Mouse (Mus musculus) bone marrow macrophage, adult 2 months (primary cell): ENCODE results near the gene Enpp6.

Experiments
- CTCF ChIP-seq: IDR thresholded peaks from 2 replicates; pipeline ENCODE4 v1.5.1; 2012; ENCODE audit warnings: low read depth, mild to moderate bottlenecking, low read length, moderate library complexity
- POLR2A ChIP-seq: IDR thresholded peaks from 2 replicates; pipeline ENCODE4 v1.6.1; 2012; ENCODE audit warnings: mild to moderate bottlenecking, low read depth, low read length, borderline replicate concordance

DNA sequence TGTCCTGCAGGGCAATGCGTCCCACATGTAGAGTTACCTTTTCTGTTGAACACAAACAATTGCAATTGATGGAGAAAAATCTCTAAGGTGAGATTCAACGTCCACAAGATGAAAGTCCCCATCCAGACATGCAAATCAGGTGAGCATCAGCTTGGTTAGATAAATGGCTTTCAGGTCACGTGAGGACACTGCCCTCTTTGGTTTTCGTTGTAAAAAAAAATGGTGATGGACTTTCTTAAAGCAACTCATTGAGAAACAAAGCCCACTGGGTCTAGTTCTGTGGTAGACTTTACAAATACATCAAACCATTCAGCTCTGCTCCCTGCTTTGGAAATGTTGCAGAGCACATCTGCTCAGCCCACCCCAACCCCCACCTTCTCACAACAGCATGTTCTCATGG, 48.5 kb upstream of the Enpp6 start:
- TF ChIP-seq POLR2A (no peak), CTCF (no peak)
